8 mouse cellular contexts compared by ENCODE assay signal in genomic region chr11:80289701-80290445, GRCm38 (mm10). TPM values are rescaled to one million over a fixed set of nuclear protein-coding genes. Genes with fewer than 3 reads are reported as not detected.
DNase-seq lines count a peak whose midpoint lies in the region; ATAC-seq and TF ChIP-seq lines count a peak whose summit lies in the region.

No protein-coding gene starts in this region.

- TF ChIP-seq CTCF in CH12.LX (conservative IDR thresholded peaks at IDR 0.05 in 1 of 2, IDR thresholded peaks at IDR 0.05 in 1 of 2; ENCODE audit: low read depth in 2 of 2, low read length in 2 of 2): no peak
- TF ChIP-seq CTCF in brain, embryonic 14.5 days (IDR thresholded peaks at IDR 0.05; ENCODE audit: borderline replicate concordance, extremely low read depth, insufficient read depth, insufficient read length): no peak

- no peaks in the 10 kb centered on the region for H3K36me3 ChIP-seq in CH12.LX (replicated peaks in 1 of 2; ENCODE audit: control insufficient read depth in 1 of 2, insufficient read depth in 1 of 2, low read length in 1 of 2)
- H3K36me3 ChIP-seq in forebrain, embryonic 16.5 days (ENCODE audit: control insufficient read depth, insufficient read depth): no peaks in the 10 kb centered on the region
- no peaks in the 10 kb centered on the region for H3K36me3 ChIP-seq in hindbrain, embryonic 16.5 days (ENCODE audit: control insufficient read depth, insufficient read depth, low read length)

- under 1% methylated on average over 23 of the region's 23 CpGs for WGBS in forebrain, embryonic 16.5 days
- WGBS in hindbrain, embryonic 16.5 days: 1% methylated on average over 23 of the region's 23 CpGs

- peaks cover 13% of the 10 kb centered on the region for H3K9me3 ChIP-seq in CH12.LX (replicated peaks; ENCODE audit: low read length)
- no peaks in the 10 kb centered on the region for H3K9me3 ChIP-seq in forebrain, embryonic 16.5 days (ENCODE audit: control insufficient read depth, low read length)
- no peaks in the 10 kb centered on the region for H3K9me3 ChIP-seq in hindbrain, embryonic 16.5 days (ENCODE audit: control insufficient read depth, low read length)

- DNase-seq in CH12.LX (ENCODE audit: extremely low read depth) (no peak), adipocyte (ENCODE audit: low spot score) (no peak)
- DNase-seq in brain, embryonic 14.5 days (ENCODE audit: low read depth): peak; percentile 80
- peak; percentile 34 to 73 for DNase-seq in left cerebral cortex, adult 18-20 months (ENCODE audit: low spot score in 2 of 2)
- DNase-seq in lung, postnatal 25 days (ENCODE audit: low spot score): peak; percentile 28
- peak; percentile 65 to 74 for DNase-seq in right cerebral cortex, postnatal 10 days (ENCODE audit: low spot score in 2 of 2)

- peaks cover under 1 to 7% of the 10 kb centered on the region in 2 experiments; a peak in 3 of 4 replicates for H3K4me1 ChIP-seq in CH12.LX (ENCODE audit: control insufficient read depth in 1 of 2, insufficient read depth in 2 of 2)
- H3K4me1 ChIP-seq in forebrain, embryonic 16.5 days (replicated peaks; ENCODE audit: control insufficient read depth, insufficient read depth, low read length): peaks cover 24% of the 10 kb centered on the region
- H3K4me1 ChIP-seq in hindbrain, embryonic 16.5 days (ENCODE audit: control insufficient read depth, insufficient read depth, low read depth, low read length): peaks cover 17% of the 10 kb centered on the region

- H3K9ac ChIP-seq in CH12.LX (ENCODE audit: insufficient read depth, low read depth): no peak overlapping the region
- peak overlapping the region; percentile 61 for H3K9ac ChIP-seq in forebrain, embryonic 16.5 days (replicated peaks; ENCODE audit: low read depth, low read length)
- peak overlapping the region; percentile 36 for H3K9ac ChIP-seq in hindbrain, embryonic 16.5 days (ENCODE audit: low read depth, low read length)

- no peak for TF ChIP-seq RAD21 in CH12.LX (IDR thresholded peaks at IDR 0.05; ENCODE audit: low read depth, low read length)

- TF ChIP-seq EP300 in CH12.LX (IDR thresholded peaks at IDR 0.05; ENCODE audit: low read length): no peak

- dilution Hi-C loops in CH12.LX (cut with MboI; ENCODE audit: extremely low pct_ligation_motif_present, extremely low pct_unique_long_range_greater_than_20kb, low sequenced_read_pairs): no loop called here

- in situ Hi-C loops in CH12.LX (cut with MboI; ENCODE audit: low pct_ligation_motif_present, low pct_unique_long_range_greater_than_20kb, low sequenced_read_pairs): loop anchor here (25.0 kb wide), 1 partner anchor 522 kb away; the partner anchor contains the start of gene Tmem98

- no peak overlapping the region for H3K27ac ChIP-seq in CH12.LX (ENCODE audit: insufficient read depth, low read depth)
- H3K27ac ChIP-seq in forebrain, embryonic 16.5 days (ENCODE audit: low read length): peak overlapping the region; percentile 74
- peak overlapping the region; percentile 81 for H3K27ac ChIP-seq in hindbrain, embryonic 16.5 days (ENCODE audit: low read depth, low read length)

- H3K79me2 ChIP-seq in CH12.LX (replicated peaks; ENCODE audit: control insufficient read depth, extremely low read depth, insufficient read depth, poor library complexity, severe bottlenecking): no peaks in the 10 kb centered on the region

- no peak for TF ChIP-seq POLR2A in CH12.LX (IDR thresholded peaks at IDR 0.05; ENCODE audit: low read depth, low read length)
- TF ChIP-seq POLR2A in brain, embryonic 14.5 days (IDR thresholded peaks at IDR 0.05; ENCODE audit: borderline replicate concordance, extremely low read depth, insufficient read depth, insufficient read length, poor library complexity, severe bottlenecking): peak; percentile 39; the same call in 1 of the 2 replicates

- peaks cover 6% of the 10 kb centered on the region for H3K27me3 ChIP-seq in CH12.LX (replicated peaks)
- H3K27me3 ChIP-seq in forebrain, embryonic 16.5 days (replicated peaks; ENCODE audit: control insufficient read depth, insufficient read depth, low read length): no peaks in the 10 kb centered on the region
- no peaks in the 10 kb centered on the region for H3K27me3 ChIP-seq in hindbrain, embryonic 16.5 days (replicated peaks; ENCODE audit: control insufficient read depth, insufficient read depth, low read length)

- no peak overlapping the region for H3K4me3 ChIP-seq in CH12.LX (replicated peaks in 1 of 3; ENCODE audit: low read depth in 2 of 3, low read length in 2 of 3, poor library complexity in 1 of 3)
- peak overlapping the region; percentile 38 for H3K4me3 ChIP-seq in forebrain, embryonic 16.5 days (replicated peaks; ENCODE audit: low read length)
- H3K4me3 ChIP-seq in hindbrain, embryonic 16.5 days (ENCODE audit: low read length): peak overlapping the region; percentile 40

- H3K4me2 ChIP-seq in CH12.LX (ENCODE audit: insufficient read depth, low read depth, poor library complexity, severe bottlenecking): no peak overlapping the region
- H3K4me2 ChIP-seq in forebrain, embryonic 16.5 days (ENCODE audit: low read length): peak overlapping the region; percentile 56
- H3K4me2 ChIP-seq in hindbrain, embryonic 16.5 days (ENCODE audit: low read length): peak overlapping the region; percentile 60

- peak; percentile 80 for ATAC-seq in forebrain, embryonic 16.5 days
- ATAC-seq in hindbrain, embryonic 16.5 days: peak; percentile 94

TF ChIP-seq in CH12.LX, 34 proteins besides CTCF, POLR2A, EP300 and RAD21:
- no peak for TF ChIP-seq JUN (IDR thresholded peaks at IDR 0.05; ENCODE audit: insufficient read depth, low read depth, low read length)
- peak; percentile 41; the same call in 1 of the 2 replicates for TF ChIP-seq BHLHE40 (IDR thresholded peaks at IDR 0.05; ENCODE audit: low read depth, low read length)
- TF ChIP-seq USF2 (conservative IDR thresholded peaks at IDR 0.05; ENCODE audit: low read depth, low read length): 0 out of 2 replicates have a peak, but pooled peaks have one; percentile 18
- no peak for TF ChIP-seq KAT2A (IDR thresholded peaks at IDR 0.05; ENCODE audit: insufficient replicate concordance, low read length)
- no peak for TF ChIP-seq MAFK (IDR thresholded peaks at IDR 0.05; ENCODE audit: insufficient replicate concordance, low read length)
- TF ChIP-seq HCFC1 (IDR thresholded peaks at IDR 0.05; ENCODE audit: low read depth, low read length): no peak
- peak; percentile 36; the same call in 1 of the 2 replicates for TF ChIP-seq USF1 (IDR thresholded peaks at IDR 0.05; ENCODE audit: low read depth, low read length)
- no peak for TF ChIP-seq ZC3H11A (IDR thresholded peaks at IDR 0.05; ENCODE audit: low read depth, low read length)

RNA-seq across cellular contexts. Expression of gene Rhbdl3, which starts 10.8 kb away (rescaled TPM):
- total RNA-seq in CH12.LX (2012; rRNA removed) (0.88 and 1.4 TPM in 2 replicates), CH12.LX (2014; rRNA removed) (0.34 and 0.46 TPM in 2 replicates)
- 0.46 and 0.70 TPM in 2 replicates for polyA plus RNA-seq in CH12.LX (2012; ENCODE audit: insufficient read length, low read depth)
- polyA plus RNA-seq in brain, embryonic 14.5 days (2012; rRNA removed): 19.6 and 23.4 TPM in 2 replicates
- polyA plus RNA-seq in forebrain, embryonic 16.5 days (2015; fragmentation: Nextera tagmentation; extraction: Ambion mirVana): 12.2 and 13.5 TPM in 2 replicates
- polyA plus RNA-seq in hindbrain, embryonic 16.5 days (2015; fragmentation: Nextera tagmentation; extraction: Ambion mirVana): 4.2 and 4.7 TPM in 2 replicates
- 10 to 100 TPM; 22.3 to 24.5 TPM for total RNA-seq in left cerebral cortex, adult 18-20 months (2021)

Comparison
In these comparisons a context has a peak if more than half of its experiments do, and no peak if none do; other contexts are left out.
1. DNase-seq: peak in brain, embryonic 14.5 days (single experiment), left cerebral cortex, adult 18-20 months (2 of 2), lung, postnatal 25 days (single experiment) and right cerebral cortex, postnatal 10 days (2 of 2); none in CH12.LX (single experiment) and adipocyte (single experiment).
2. H3K4me3 ChIP-seq: peak in forebrain, embryonic 16.5 days (single experiment) and hindbrain, embryonic 16.5 days (single experiment); none in CH12.LX (0 of 3).